ENCODE assay signal across 28 mouse cellular contexts in genomic region chr15:84295225-84295624, GRCm38 (mm10). TPM values are rescaled to one million over a fixed set of nuclear protein-coding genes. Genes with fewer than 3 reads are reported as not detected.
DNase-seq lines count a peak whose midpoint lies in the region; ATAC-seq and TF ChIP-seq lines count a peak whose summit lies in the region.
"Had no signal": no experiment of that assay in that cellular context is flagged by ENCODE, and none has a peak within 500 bp of the region (broad histone marks: within the 10 kb centered on the region; RNA-seq: fewer than 3 reads in every experiment).

No protein-coding gene starts in this region.

- peak; percentile 27 to 35 for DNase-seq in adrenal gland, postnatal 36 days
- DNase-seq in adrenal gland, adult 2 months, result no peak
- DNase-seq in midbrain, embryonic 10.5 days (ENCODE audit: low spot score), result no peak
- no peak for DNase-seq in forebrain, postnatal 0 days
- DNase-seq: cerebellum, adult 11-12 months; cerebellum, adult 9-11 months; gastrocnemius, adult 2 months; heart, postnatal 10 days; kidney, adult 9 months; left cerebral cortex, postnatal 4 days; liver, postnatal 0 days; lung, postnatal 36 days; right cerebral cortex, postnatal 25 days; spleen, adult 18-20 months; thymus, adult 18-20 months; thymus, postnatal 25 days had no signal

- H3K79me2 ChIP-seq in C2C12 (ENCODE audit: control insufficient read depth, insufficient read depth), result peaks cover 7% of the 10 kb centered on the region

- no peak overlapping the region for H3ac ChIP-seq in C2C12 (ENCODE audit: control insufficient read depth, insufficient read length, low read depth)

- H3K36me3 ChIP-seq in midbrain, embryonic 10.5 days, result peaks cover 10% of the 10 kb centered on the region; the same call in 1 of the 2 replicates
- no peaks in the 10 kb centered on the region for H3K36me3 ChIP-seq in midbrain, embryonic 16.5 days (ENCODE audit: control insufficient read depth, insufficient read depth, low read length)
- peaks cover 80% of the 10 kb centered on the region for H3K36me3 ChIP-seq in C2C12 (ENCODE audit: control insufficient read depth, insufficient read depth)
- H3K36me3 ChIP-seq in forebrain, postnatal 0 days (ENCODE audit: insufficient read depth), result no peaks in the 10 kb centered on the region
- H3K36me3 ChIP-seq: embryonic facial prominence, embryonic 13.5 days; forebrain, embryonic 10.5 days; forebrain, embryonic 15.5 days; midbrain, embryonic 13.5 days had no signal

- no peaks in the 10 kb centered on the region for H3K79me3 ChIP-seq in C2C12 (ENCODE audit: low read depth)

- no peaks in the 10 kb centered on the region for H3K9me3 ChIP-seq in midbrain, embryonic 10.5 days (replicated peaks)
- H3K9me3 ChIP-seq in midbrain, embryonic 16.5 days (replicated peaks; ENCODE audit: control insufficient read depth, low read length, poor library complexity, severe bottlenecking), result no peaks in the 10 kb centered on the region
- no peaks in the 10 kb centered on the region for H3K9me3 ChIP-seq in forebrain, postnatal 0 days (ENCODE audit: low read length)
- H3K9me3 ChIP-seq: embryonic facial prominence, embryonic 13.5 days; forebrain, embryonic 10.5 days; forebrain, embryonic 15.5 days; heart, embryonic 13.5 days; liver, embryonic 12.5 days; megakaryocyte, embryonic 14.5 days; midbrain, embryonic 13.5 days had no signal

- H3K9ac ChIP-seq in midbrain, embryonic 16.5 days (ENCODE audit: low read depth, low read length), result no peak overlapping the region
- no peak overlapping the region for H3K9ac ChIP-seq in forebrain, postnatal 0 days
- H3K9ac ChIP-seq: embryonic facial prominence, embryonic 13.5 days; forebrain, embryonic 15.5 days; heart, embryonic 13.5 days; liver, embryonic 12.5 days; liver, postnatal 0 days; midbrain, embryonic 13.5 days had no signal

- no peak overlapping the region for H3K4me2 ChIP-seq in midbrain, embryonic 16.5 days (ENCODE audit: low read length)
- H3K4me2 ChIP-seq in forebrain, postnatal 0 days (ENCODE audit: low read depth), result no peak overlapping the region
- H3K4me2 ChIP-seq: embryonic facial prominence, embryonic 13.5 days; forebrain, embryonic 15.5 days; heart, embryonic 13.5 days; liver, embryonic 12.5 days; midbrain, embryonic 13.5 days had no signal

- peaks cover 66% of the 10 kb centered on the region for H3K4me1 ChIP-seq in midbrain, embryonic 10.5 days
- H3K4me1 ChIP-seq in midbrain, embryonic 16.5 days (ENCODE audit: control insufficient read depth, insufficient read depth, low read length), result peaks cover 26% of the 10 kb centered on the region
- H3K4me1 ChIP-seq in forebrain, postnatal 0 days (ENCODE audit: insufficient read depth), result peaks cover 17% of the 10 kb centered on the region
- H3K4me1 ChIP-seq: liver, embryonic 12.5 days had no signal

- 81% methylated on average over 10 of the region's 10 CpGs for WGBS in midbrain, embryonic 10.5 days
- 78% methylated on average over 10 of the region's 10 CpGs for WGBS in midbrain, embryonic 16.5 days
- WGBS in forebrain, postnatal 0 days, result 69% methylated on average over 10 of the region's 10 CpGs

- ATAC-seq in midbrain, embryonic 16.5 days, result no peak
- ATAC-seq in common myeloid progenitor, adult 5-6 weeks (replicated peaks; ENCODE audit: low read depth, poor library complexity, severe bottlenecking), result 0 out of 2 replicates have a peak, but pooled peaks have one; percentile 15
- no peak for ATAC-seq in forebrain, postnatal 0 days
- ATAC-seq: forebrain, embryonic 15.5 days; hindbrain, embryonic 16.5 days; liver, embryonic 12.5 days; liver, postnatal 0 days; midbrain, embryonic 13.5 days had no signal

- no peak for TF ChIP-seq CTCF in C2C12 (IDR thresholded peaks at IDR 0.05; ENCODE audit: control insufficient read depth, insufficient read depth, insufficient read length)
- no peak for TF ChIP-seq CTCF in forebrain, postnatal 0 days (IDR thresholded peaks at IDR 0.05; ENCODE audit: low read depth)

- H3K4me3 ChIP-seq in midbrain, embryonic 10.5 days, result no peak overlapping the region
- no peak overlapping the region for H3K4me3 ChIP-seq in midbrain, embryonic 16.5 days (ENCODE audit: low read depth, low read length)
- no peak overlapping the region for H3K4me3 ChIP-seq in C2C12 (ENCODE audit: insufficient read depth, poor library complexity, severe bottlenecking)
- no peak overlapping the region for H3K4me3 ChIP-seq in forebrain, postnatal 0 days (ENCODE audit: low read depth, low read length)
- H3K4me3 ChIP-seq: embryonic facial prominence, embryonic 13.5 days; forebrain, embryonic 10.5 days; forebrain, embryonic 15.5 days; gastrocnemius, adult 2 months; heart, embryonic 13.5 days; liver, embryonic 12.5 days; megakaryocyte, embryonic 14.5 days; midbrain, embryonic 13.5 days had no signal

- peaks cover 50% of the 10 kb centered on the region for H3K27me3 ChIP-seq in midbrain, embryonic 10.5 days (ENCODE audit: low read depth, poor library complexity, severe bottlenecking)
- no peaks in the 10 kb centered on the region; the same call in 1 of the 2 replicates for H3K27me3 ChIP-seq in midbrain, embryonic 16.5 days (ENCODE audit: control insufficient read depth, insufficient read depth, low read depth, low read length)
- H3K27me3 ChIP-seq in C2C12 (ENCODE audit: control insufficient read depth, insufficient read depth, insufficient read length), result no peaks in the 10 kb centered on the region
- no peaks in the 10 kb centered on the region for H3K27me3 ChIP-seq in forebrain, postnatal 0 days (ENCODE audit: insufficient read depth, low read length)
- H3K27me3 ChIP-seq: forebrain, embryonic 15.5 days; megakaryocyte, embryonic 14.5 days had no signal

- peak overlapping the region; percentile 34; the same call in 1 of the 2 replicates for H3K27ac ChIP-seq in midbrain, embryonic 10.5 days (replicated peaks)
- H3K27ac ChIP-seq in midbrain, embryonic 16.5 days (ENCODE audit: low read length), result no peak overlapping the region
- H3K27ac ChIP-seq in forebrain, postnatal 0 days (ENCODE audit: low read depth, low read length), result no peak overlapping the region
- H3K27ac ChIP-seq: embryonic facial prominence, embryonic 13.5 days; forebrain, embryonic 10.5 days; forebrain, embryonic 15.5 days; gastrocnemius, adult 2 months; heart, embryonic 13.5 days; liver, embryonic 12.5 days; midbrain, embryonic 13.5 days; stomach, postnatal 0 days had no signal

TF ChIP-seq in C2C12, 6 proteins besides CTCF, POLR2A, EP300 and RAD21:
- TF ChIP-seq USF1 (IDR thresholded peaks at IDR 0.05; ENCODE audit: low read depth), result no peak
- TF ChIP-seq MAX (IDR thresholded peaks at IDR 0.05), result peak; percentile 80

RNA-seq across cellular contexts. Expression of gene Parvg, which starts 28.6 kb away (rescaled TPM):
- total RNA-seq in adrenal gland, postnatal 36 days (2021), result 1 to 10 TPM; 3.0 to 3.3 TPM
- 1 to 10 TPM; 2.8 to 3.9 TPM for total RNA-seq in adrenal gland, adult 2 months (2021)
- 1.7 and 2.1 TPM in 2 replicates for polyA plus RNA-seq in adrenal gland, adult 2 months (2012; rRNA removed)
- polyA plus RNA-seq in midbrain, embryonic 10.5 days (2016; fragmentation: Nextera tagmentation; extraction: Ambion mirVana), result 0.89 and 1.0 TPM in 2 replicates
- polyA plus RNA-seq in midbrain, embryonic 16.5 days (2015; fragmentation: Nextera tagmentation; extraction: Ambion mirVana), result 1.0 and 1.1 TPM in 2 replicates
- 0.09 TPM for polyA plus RNA-seq in C2C12 (2012; fragmentation: generic; extraction: Trizol)
- total RNA-seq in common myeloid progenitor, adult 5-6 weeks (2017), result 172 and 201 TPM in 2 replicates
- total RNA-seq in forebrain, postnatal 0 days (2014; rRNA removed), result 1.6 and 2.1 TPM in 2 replicates
- 1.6 and 1.7 TPM in 2 replicates for polyA plus RNA-seq in forebrain, postnatal 0 days (2015; fragmentation: Nextera tagmentation; extraction: Ambion mirVana)

Comparison
In these comparisons a context has a peak if more than half of its experiments do, and no peak if none do; other contexts are left out.
1. DNase-seq: peak in adrenal gland, postnatal 36 days (2 of 2); none in adrenal gland, adult 2 months (single experiment), midbrain, embryonic 10.5 days (single experiment) and forebrain, postnatal 0 days (single experiment).